Mouse (Mus musculus): ENCODE data around the gene Serac1.

DNA sequence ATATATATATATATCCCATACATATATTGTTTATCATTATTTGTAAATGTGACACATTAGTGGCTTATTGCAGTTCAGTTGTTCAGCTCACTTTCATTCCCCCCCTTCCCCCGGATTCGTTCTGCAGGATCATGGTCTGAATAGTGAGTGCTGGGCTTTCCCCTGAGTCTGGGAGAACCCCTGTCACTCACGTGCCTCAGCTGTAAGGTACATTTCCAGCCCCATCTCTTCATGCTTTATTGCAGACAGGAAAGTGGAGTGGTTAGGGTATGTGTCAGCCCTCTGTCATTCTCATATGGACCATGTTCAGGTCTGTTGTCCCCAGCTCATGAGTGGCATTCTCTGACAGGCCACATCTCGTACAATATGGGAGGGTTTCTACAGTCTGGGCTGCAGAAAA is 66.5 kb downstream of the Serac1 start:
- TF ChIP-seq POLR2A (IDR thresholded peaks at IDR 0.05; ENCODE audit: control insufficient read depth, extremely low read depth, insufficient read depth, low read length, poor library complexity) (no peak), CTCF (IDR thresholded peaks at IDR 0.05; ENCODE audit: borderline replicate concordance, control insufficient read depth, extremely low read depth, insufficient read depth, low read length, poor library complexity) (no peak)
